Mouse (Mus musculus) spleen, adult 18-20 months (tissue): ENCODE measurements at regions not wholly inside any gene's neighbourhood (a gene's known extent, or its start where the extent isn't known, plus 50 kb on each side); places are given as distances from the start of the nearest gene placed in this dataset.

Experiments used
- DNase-seq, 2 experiments: peaks; one replicate each; pipeline ENCODE4 v3.0.0; 2022; ENCODE audit warnings: mixed read lengths in 2 of 2

DNA sequence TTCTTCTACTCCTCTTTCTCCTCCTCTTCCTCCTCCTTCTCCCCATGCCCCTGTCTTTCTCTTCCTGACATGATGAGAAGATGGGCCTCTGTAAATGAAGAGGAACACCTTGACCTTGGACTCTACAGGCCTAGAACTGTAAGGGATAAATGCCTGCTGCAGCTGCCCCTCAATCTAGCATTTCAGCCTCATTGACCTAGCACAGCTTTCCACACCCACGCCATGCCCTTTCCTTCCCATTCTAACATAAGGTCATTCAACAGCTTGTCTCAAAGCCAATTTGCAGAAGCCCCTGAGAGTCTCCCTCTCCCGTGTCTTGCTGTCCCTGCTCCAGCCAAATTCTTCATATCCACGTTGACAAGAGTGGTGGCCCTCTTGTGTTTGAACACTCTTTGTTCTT lies 63.8 kb upstream of the Dscam start:
- DNase-seq, result no peak

DNA sequence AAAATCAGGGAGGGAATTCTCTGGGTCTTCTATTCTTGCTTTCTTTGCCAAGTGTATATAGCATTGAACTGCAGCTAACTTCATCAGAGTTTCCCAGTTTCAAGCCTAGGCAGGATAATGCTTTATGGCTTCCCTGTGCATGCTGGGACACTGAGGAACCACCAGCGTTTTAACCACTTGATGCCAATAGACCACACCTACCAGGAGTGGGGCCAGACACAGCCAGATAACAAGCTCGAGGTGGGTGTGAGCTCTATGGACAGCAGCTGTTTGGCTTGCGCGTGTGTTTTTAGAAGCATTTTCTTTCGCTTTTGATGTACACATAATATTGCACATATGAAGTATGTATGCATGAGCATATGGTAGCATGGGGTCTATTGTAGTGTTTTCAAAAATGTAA lies 69.1 kb upstream of the Dscam start:
- no peak for DNase-seq

DNA sequence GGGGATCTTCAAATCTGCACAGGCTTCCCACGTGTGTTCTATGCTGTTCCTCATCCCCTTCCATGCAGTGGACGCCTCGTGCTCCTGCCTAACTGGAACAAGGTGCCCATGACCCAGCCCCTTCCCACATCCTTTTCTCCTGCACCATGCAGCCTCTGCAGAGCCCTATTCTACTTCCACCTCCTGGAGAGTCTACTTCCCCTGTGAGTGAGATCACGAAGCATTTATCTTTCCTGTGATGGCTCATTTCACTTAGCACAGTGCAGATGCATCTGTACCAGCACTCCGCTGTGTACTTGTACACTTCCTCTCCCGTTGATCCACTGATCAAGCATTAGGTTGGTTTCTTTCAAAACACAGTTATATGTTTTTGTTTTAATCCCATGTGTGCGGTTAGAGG lies 69.5 kb upstream of the Dscam start:
- DNase-seq, result no peak

DNA sequence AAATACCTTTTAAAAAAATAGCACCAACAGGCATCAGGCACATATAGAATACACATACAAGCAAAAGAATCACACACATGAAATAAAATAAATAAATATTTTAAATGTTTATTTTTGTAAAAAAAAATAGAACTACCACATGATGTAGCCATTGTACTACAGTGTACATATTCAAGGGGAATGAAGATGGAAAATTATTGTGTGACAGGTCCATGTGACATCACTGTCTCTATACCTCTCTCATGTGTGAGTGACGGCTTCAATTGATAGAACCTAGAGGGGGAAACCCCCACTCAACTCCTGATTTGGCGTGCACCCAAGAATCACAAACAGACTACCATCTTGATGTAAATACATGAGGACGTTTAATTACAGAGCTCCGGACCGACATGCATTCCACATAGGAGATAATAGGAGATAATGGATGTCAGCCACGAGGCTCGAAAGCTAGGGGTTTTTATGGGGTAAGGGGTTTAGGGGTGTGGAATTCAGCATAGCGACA lies 70.4 kb upstream of the Dscam start:
- DNase-seq, result no peak

DNA sequence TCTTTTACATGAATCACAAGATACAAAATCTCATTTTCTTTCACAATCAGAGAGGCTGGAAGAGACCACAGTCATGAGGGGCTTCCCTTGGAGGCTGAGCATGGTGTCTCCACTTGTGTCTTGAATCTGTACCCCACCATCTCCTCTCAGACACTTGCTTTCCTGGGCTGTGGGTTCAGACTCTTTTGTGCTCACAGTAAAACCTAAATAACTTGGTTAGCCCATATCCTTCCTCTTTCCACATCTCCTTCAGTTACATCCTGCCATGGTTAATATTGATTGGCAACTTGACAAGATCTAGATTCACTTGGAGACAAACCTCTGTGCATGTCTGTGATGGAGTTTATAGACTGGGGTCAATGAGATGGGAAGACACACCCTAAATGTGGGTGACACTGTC lies 71.1 kb upstream of the Dscam start:
- no peak for DNase-seq

DNA sequence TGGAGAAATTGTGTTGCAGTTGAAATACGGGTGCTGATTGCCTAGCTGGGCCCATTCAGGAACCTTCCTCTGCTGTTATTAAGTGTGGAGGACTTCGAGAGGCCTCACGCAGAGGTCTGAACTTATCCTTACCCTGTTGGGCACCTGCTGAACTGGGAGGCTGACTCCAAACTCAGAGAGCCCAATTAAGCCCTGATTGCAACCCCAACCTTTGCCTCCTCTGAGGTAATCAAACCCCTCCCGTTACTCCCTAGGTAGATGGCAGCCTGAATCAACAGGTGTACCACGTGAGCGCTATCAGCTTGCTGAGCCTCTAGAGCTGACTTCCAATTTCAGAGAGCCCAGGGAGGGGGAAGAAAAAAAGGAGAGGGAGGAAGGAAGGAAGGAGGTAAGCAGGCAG lies 79.9 kb upstream of the Dscam start:
- DNase-seq, result no peak

DNA sequence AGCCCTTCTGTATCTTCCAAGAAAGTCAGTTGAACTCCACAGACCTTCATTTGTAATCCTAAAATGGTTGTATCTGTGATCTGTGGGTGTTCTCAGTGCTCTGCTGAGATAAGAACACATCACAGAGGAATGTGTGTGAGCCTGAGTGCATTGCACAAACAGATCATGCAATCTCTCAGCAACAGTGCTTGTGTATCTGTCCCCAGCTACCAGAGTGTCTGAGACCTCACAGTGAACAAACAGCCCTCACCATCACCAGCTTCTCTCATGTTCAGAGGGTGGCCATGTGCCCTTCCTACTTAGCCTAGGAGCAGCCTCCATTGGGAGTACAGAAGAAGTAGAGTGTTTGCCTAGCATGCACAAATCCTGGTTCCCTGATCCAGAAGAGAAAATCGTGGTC lies 82.0 kb upstream of the Dscam start:
- no peak for DNase-seq

DNA sequence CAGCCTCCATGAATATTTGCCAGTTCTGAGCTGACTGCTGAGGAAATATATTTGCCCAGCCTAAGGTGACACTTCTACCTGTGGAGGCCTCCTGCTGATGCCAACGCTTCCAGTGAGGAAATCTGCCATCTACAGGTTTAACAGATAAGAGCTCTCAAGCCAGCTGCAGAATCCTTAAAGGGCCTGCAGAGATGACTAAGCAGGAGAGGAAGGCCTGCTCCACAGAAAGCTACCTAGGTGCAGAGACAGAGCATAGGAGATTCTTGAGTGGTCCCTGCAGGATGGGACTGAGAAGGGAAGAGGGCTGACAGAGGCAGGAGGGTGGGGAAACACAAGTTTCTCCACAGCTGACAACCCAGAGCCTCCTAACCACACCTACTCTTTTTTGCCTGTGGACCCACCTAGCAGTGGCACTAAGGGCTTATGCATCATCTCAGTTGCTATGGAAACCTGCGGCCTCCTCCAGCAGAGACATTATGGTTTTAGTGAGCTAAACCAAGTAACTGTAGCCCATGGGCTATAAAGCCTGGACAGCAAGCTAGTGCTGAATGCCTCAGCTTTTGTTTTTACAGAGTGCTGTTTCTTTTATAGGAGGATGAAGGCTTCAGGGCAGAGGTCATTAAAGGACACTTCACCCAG lies 82.6 kb upstream of the Dscam start:
- DNase-seq, result no peak

DNA sequence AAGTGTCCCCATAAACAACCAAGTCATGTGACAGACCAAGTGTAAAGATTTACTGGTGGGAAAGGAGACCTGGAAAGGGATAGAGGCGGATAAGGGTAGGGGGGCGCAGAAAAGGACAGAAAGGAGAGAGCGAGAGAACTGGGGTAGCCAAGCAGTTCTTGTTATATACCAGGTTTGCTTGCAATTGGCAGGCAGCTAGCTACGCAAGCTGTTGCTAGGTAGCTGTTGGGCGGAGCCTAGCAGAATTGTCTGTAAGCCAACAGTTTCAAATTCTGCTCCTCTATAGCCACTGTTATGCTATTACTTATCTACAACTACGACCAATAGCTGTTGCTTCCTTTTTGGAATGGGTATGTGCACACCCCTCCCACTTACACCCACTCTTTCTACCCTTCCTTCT lies 88.3 kb upstream of the Dscam start:
- no peak for DNase-seq

DNA sequence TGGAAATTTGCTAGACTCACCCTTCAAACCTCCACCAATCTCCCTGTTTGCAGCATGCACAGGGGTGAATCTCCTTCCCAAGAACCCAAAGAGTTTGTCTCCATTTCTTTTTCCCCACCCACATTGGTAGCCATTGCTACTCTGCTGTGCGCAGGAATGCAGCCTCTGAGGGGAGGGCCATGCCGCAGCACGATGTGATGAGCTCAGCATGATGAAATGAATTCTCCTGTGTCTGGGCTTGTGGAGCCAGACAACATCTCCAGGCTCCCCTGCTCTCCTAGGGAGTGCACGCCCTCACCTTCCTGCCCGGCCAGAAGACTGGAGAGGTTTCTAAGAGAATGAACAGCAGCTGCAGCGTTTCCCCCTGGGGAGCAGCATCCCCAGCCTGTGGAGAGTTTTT lies 92.9 kb upstream of the Dscam start:
- no peak for DNase-seq

DNA sequence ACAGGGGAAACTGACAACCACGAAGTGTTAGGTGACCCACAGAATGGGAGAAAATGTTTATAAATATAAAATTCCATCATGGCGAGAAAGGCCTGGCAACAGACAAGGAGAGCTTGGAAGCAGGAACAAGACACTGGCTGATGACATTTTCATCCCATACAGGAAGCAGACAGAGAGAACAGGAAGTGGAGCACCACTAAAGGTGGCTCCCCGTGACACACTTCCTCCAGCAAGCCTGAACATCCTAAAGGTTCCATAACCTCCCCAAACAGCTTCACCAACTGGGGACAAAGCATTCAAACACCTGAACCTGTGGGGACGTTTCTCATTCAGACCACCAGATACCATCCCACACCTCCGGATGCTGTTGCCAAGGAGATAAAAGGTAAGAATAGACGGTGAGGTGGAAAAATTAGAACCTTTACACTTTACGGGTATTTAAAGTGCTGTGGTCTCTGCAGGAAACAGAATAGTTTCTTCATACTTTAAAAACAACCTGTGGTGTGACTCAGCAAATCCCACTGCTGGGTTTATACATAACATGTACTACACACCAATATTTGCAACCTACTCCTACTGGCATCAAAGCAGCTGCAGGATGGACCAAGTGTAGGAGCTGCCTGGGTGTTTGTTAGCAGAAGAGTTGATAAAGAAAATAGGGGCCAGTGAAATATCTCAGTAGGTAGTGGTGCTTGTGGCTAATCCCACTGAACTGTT lies 86.0 kb upstream of the Bace2 start:
- DNase-seq, result no peak

DNA sequence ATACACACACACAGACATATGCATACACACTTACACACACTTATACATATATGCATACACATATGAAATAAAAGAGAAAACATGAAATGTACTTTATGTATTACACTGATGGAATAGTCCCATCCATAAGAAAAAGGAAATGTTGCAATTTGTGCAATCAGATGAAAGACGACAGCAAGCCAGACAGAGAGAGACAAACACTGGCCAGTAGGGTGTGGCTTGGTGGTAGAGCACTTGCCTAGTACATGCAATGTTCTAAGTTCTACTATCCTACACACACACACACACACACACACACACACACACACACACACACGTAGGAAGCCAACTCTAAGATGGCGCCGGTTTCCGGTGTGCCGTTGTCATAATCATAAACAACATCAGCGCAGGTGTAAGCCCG lies 85.3 kb upstream of the Bace2 start:
- DNase-seq, result no peak

DNA sequence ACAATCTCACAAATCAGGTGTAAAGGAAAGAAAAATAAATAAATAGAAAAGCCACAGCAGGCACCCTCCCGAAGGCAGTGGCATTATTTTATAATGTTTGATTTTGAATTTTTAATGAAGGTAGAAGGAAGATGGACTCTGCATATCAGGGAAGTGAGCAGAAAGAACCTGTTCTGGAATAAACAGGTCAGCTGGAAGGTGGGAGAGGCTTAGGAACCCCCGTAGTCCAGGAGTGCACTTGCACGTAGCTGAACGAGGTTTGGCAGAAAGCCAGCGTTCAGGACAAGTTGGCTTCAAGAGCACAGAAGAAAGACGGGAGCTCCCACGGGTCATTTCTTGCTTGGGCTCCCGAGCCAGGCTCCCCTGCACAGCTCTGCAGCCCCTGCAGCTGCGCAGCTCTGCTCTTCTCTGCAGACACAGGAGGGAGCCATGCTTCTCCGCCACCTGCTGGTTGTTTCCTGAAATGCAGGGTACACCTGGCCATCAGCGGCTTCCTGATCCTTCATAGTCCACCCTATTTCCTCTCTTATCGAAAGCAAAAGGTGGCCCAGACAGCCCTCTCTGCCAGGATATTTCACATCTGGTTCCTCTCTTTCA lies 84.4 kb upstream of the Bace2 start:
- DNase-seq, result peak; percentile 25 to 71

DNA sequence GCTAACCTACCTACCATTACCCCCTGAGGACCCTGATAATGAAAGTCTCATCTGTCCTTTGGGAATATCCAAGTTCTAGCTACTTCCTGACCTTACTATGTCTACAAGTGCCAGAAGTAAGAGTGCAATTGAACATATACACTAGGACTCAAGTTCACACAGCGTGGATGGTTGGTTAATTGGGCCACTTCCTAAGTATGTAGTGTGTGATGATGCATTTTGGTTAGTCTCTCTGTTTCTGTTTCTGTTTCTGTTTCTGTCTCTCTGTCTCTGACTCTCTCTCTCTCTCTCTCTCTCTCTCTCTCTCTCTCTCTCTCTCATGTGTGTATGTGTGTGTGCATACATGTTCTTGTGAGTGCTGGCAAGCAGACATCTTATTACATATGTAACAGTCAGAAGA lies 77.6 kb upstream of the Bace2 start:
- DNase-seq, result no peak

DNA sequence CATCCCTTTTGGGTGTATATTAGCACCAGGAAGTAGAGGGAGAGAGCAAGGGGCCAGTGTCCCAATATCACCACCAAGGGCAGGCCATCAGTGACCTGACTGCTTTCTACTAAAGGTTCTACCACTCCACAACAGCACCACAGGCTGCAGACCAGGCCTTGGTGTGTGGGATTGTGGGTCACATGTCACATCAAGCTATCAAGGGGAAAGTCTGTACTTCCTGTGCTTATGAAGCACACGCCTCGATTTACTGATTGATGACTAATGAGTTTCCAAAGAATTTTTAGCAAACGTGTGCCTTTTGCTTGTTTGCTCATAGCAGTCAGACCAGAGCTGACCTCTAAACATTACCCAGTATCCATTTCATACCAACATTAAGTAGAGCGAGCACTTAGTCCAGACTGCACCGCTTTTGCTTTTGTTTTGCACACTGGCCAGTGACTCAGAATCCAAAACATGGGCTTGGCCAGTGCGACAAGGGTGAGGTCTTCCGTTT lies 74.9 kb upstream of the Bace2 start:
- no peak for DNase-seq

DNA sequence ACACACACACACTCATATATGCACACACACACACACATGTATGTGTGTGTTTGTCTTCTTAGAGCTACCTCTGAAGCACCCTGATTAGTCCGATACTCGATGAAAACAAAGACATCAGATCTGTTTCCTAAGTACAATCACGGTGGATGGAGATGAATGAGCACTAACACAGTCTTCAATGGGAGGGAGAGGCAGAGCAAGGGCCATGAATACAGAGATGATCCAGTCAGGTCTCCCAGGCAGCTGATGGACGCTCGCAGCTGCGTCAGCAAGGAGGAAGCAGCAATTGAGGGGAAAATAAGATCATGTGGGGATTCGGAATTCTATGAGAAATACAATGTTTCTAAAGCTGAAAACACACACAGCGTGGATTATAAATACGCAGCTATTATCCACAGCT lies 73.6 kb upstream of the Bace2 start:
- no peak for DNase-seq

DNA sequence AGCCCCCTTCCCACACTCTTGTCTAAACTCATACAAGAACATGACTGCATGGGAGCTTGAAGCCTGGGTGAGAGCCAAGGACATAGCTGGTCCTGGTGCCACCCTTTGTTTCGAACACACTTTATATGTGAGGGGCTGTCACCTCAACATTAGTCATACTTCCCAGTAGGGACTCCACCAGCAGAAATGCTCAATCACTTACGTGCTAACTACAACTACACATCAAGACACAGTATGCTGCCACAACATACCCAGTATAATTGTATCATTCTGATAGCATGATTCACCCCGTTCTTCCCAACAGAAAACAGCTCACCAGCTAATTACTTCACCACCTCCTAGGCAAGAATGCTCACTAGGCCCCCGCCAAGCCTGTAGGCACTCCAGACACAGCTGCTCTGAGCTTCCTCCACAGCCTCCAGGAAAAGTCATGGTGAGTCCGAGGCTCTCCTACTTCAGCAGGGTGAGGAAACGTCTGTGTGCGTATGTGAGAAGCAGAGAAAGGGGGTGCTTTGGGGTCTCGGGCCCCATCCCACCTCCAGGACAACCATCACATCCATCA lies 70.6 kb upstream of the Bace2 start:
- no peak for DNase-seq

DNA sequence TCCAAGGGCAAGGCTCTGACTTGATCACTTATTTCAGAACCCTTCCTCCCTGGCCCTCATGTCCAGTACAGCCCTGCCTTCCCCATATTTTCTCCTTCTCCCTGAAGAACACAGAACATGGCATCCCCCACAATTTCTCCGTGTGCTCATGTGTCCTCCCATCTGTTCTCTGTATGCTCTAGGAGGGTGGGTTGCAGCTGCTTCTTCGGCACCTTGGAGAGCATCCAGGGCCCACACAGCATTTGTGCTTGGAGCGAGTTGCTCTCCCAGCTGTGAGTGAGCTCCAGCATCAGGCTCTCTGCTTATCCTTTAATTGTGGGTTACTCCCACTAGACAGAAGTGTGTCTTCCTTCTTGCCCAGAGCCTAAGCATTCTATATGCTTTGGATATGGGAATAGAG lies 69.8 kb upstream of the Bace2 start:
- no peak for DNase-seq

DNA sequence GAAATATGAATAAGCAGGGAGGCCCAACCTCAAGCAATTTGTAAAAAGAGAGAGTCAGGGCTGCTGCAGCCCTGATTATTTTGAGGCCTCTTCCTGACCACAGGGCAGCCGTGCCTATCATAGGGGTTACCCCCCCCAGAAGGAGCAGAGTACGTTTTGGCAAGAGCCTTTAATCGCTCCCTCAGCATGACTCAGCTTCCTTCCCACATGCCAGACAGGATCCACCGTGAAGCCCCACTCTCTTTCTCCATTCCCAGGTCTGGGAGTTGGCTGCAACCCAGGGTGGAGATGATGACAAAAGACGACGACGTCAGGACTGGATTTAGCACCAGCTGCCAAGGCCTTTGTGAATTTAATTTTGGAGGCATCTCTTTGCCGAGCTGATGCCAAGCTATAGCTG lies 67.9 kb upstream of the Bace2 start:
- no peak for DNase-seq

DNA sequence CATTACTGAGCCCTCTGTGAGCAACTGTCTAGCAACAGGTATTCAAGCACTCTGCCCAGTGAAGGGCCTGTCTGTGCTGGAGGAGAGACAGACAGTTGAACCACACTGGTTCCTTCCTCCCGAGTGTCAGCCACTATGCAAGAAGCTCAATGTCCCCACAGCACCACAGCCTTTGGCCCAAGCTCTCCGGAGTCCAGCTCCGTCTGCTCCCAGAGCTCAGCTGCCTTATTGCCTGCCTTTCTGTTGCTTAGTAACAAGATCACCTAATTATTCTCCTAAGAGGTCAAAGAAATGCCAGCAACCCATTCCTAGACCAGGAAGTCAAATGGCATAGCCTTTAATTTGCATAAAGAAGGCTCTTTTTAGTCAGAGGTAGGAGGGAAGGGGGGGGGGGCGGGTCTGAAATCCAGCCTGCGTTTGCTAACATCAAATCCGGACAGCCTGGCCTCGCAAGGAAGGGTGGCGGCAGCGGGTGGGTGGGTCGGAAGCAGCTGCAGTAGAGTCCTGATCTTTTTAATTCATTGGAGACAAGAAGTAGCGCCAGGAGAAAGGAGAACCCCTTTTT lies 64.0 kb upstream of the Bace2 start:
- DNase-seq, result no peak

DNA sequence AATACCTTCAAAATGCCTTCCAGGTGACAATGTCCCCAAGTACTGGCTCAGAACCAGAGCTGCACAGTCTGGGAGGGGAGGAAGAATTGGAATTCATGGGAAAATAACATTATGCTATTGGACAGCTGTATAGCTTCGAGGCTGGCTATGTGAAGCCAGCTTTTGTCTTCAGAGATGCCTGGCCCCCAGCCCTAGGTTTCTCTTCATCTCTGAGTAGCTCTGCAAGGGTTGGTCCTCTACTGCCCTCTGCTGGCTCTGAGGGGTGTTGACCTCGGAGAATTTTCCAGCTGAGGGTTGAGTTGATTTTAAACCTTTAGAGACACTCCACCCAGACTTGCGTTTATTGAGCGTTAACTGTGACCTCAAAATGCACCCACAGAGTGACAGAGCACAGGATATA lies 63.3 kb upstream of the Bace2 start:
- peak in 1 of 2 experiments; percentile 53 for DNase-seq

DNA sequence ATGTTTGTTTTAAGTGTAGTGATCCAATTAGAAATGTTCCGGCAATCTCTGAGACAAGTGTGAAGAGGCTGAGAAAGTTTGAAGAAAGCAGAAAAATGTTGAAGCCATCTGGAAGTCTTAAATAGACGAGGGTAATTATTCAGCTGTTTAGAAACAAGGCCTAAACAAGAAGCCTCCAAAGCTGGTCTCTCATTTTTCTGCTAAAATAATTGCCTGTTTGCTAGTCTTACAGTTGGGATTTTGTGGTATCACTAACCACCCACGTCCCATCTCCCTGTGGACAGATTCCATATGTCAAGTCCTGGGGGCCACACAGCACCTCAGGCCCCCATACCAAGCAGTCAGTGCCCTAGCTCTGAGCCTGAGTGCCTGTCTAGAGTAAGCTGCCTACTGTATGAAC lies 59.4 kb upstream of the Bace2 start:
- DNase-seq, result no peak

DNA sequence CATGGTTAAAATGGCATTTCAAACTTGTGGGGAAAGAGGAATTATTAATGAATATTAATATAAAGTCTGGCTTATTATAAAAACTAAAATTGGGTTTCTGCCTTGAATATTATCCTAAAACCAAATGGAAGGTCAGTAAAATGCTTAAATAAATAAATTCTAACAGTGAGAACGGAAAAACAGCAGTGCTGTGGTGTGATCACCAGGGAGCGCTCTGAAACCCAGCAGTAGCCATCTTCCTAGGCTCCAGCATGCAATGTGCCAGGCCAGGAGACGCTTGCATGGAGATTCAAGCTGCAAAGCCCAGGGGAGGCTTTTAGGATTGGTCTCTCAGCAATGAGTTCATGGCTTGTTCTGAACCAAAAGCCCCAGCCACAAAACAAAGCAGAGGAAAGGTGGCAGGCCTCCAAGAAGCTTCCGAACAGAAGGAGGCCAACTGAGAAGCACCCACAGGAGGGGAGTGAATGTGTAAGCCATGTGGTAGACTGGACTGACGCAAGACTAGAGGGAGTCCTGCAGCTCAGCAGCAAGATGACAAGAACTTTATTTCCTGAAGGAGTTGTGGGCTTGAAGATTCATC lies 52.3 kb upstream of the Bace2 start:
- DNase-seq, result no peak
